Mouse (Mus musculus) megakaryocyte progenitor cell, adult 5-6 weeks (primary cell): ENCODE data around the gene Cd7. TPM values are rescaled to one million over a fixed set of nuclear protein-coding genes. Genes with fewer than 3 reads are reported as not detected.

Source experiments
- ATAC-seq: replicated peaks from 2 replicates; pipeline ENCODE4 v1.8.0; 2016; ENCODE audit warnings: mild to moderate bottlenecking, moderate TSS enrichment, inconsistent platforms; ENCODE audit not compliant: poor library complexity
- total RNA-seq, 2 experiments: library from RNA; stranded (forward) in 1 of 2; stranded (reverse) in 1 of 2; fragments of 157-497, 149-512 nt in 1 of 2; fragments of 200-1000 nt in 1 of 2; gene quantifications; 2 replicates each; pipeline versions ENCODE4 v1.2.3 to v1.2.4; 2015 to 2017

Cd7 gene
- total RNA-seq, 2 experiments from 2014 or later = 0.29 to 0.59 TPM

GRCm38 (mm10) chr11:120993080-120993479 is 46.1 kb downstream of the Cd7 start:
- ATAC-seq = no peak

GRCm38 (mm10) chr11:120991791-120992190 is 47.4 kb downstream of the Cd7 start:
- no peak for ATAC-seq

GRCm38 (mm10) chr11:120990951-120991526 is 48.2 kb downstream of the Cd7 start, which contains the start of gene Csnk1d:
Csnk1d (minus strand) TSS chr11:120991330.
- peak; percentile 74 for ATAC-seq

GRCm38 (mm10) chr11:120990126-120990781 is 49.0 kb downstream of the Cd7 start:
- peak; percentile 36 for ATAC-seq

GRCm38 (mm10) chr11:120989523-120989922 is 49.7 kb downstream of the Cd7 start:
- ATAC-seq = no peak

DNA sequence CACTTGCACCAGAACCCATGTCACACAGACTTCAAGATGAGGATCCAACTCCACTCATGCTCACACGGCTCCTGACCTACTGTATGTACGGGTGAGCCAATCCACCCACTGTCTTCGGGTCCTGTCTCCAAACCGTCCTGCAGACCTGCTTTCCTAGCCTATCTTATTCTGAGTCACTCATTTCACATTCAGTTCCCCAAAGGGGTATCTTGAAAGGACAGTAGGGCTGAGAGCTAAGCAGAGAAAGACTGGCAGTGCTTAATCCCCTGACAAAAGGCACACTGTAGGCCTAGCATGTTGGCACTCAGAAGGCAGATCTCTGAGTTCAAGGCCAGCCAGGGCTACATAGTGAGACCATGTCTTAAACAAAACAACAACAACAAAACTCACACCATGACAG is 50.8 kb downstream of the Cd7 start:
- ATAC-seq = no peak

GRCm38 (mm10) chr11:120987608-120988007 is 51.6 kb downstream of the Cd7 start:
- no peak for ATAC-seq

Other genes starting within 250 kb of the Cd7 start
- gene Dus1l, start 243.0 kb downstream of the Cd7 start, total RNA-seq (2015) = 65.0 and 77.7 TPM in 2 replicates
- gene Dus1l, start 243.0 kb downstream of the Cd7 start, total RNA-seq (2017) = 53.8 and 60.4 TPM in 2 replicates
- 44.3 and 66.8 TPM in 2 replicates for gene Fasn, start 214.9 kb downstream of the Cd7 start, total RNA-seq (2015)
- gene Fasn, start 214.9 kb downstream of the Cd7 start, total RNA-seq (2017) = 32.9 and 36.1 TPM in 2 replicates
- gene Ccdc57, start 106.5 kb downstream of the Cd7 start, total RNA-seq (2015) = 4.5 and 6.4 TPM in 2 replicates
- gene Ccdc57, start 106.5 kb downstream of the Cd7 start, total RNA-seq (2017) = 6.4 and 8.4 TPM in 2 replicates
- gene Slc16a3, start 90.9 kb downstream of the Cd7 start, total RNA-seq (2015) = 4.4 and 5.3 TPM in 2 replicates
- gene Slc16a3, start 90.9 kb downstream of the Cd7 start, total RNA-seq (2017) = 6.0 and 7.5 TPM in 2 replicates
- 51.3 and 64.2 TPM in 2 replicates for gene Csnk1d, start 48.1 kb downstream of the Cd7 start, total RNA-seq (2015)
- 69.8 and 74.2 TPM in 2 replicates for gene Csnk1d, start 48.1 kb downstream of the Cd7 start, total RNA-seq (2017)
- not detected in 2 replicates for gene Sectm1b, start 24.2 kb upstream of the Cd7 start, total RNA-seq (2015)
- gene Sectm1b, start 24.2 kb upstream of the Cd7 start, total RNA-seq (2017) = not detected in 2 replicates
- not detected in 2 replicates for gene Sectm1a, start 41.8 kb upstream of the Cd7 start, total RNA-seq (2015)
- not detected in 2 replicates for gene Sectm1a, start 41.8 kb upstream of the Cd7 start, total RNA-seq (2017)
- gene Tex19.2, start 79.3 kb upstream of the Cd7 start, total RNA-seq (2015) = not detected in 2 replicates
- gene Tex19.2, start 79.3 kb upstream of the Cd7 start, total RNA-seq (2017) = 0.71 TPM in 1 of 2 replicates, not detected in the other
- not detected in 2 replicates for gene Tex19.1, start 106.7 kb upstream of the Cd7 start, total RNA-seq (2015)
- gene Tex19.1, start 106.7 kb upstream of the Cd7 start, total RNA-seq (2017) = not detected in 2 replicates
- not detected in 2 replicates for gene Uts2r, start 120.9 kb upstream of the Cd7 start, total RNA-seq (2015)
- not detected in 2 replicates for gene Uts2r, start 120.9 kb upstream of the Cd7 start, total RNA-seq (2017)
- 2.5 and 3.8 TPM in 2 replicates for gene Hexdc, start 165.0 kb upstream of the Cd7 start, total RNA-seq (2015)
- gene Hexdc, start 165.0 kb upstream of the Cd7 start, total RNA-seq (2017) = 5.7 and 6.3 TPM in 2 replicates
- gene Ogfod3, start 165.3 kb upstream of the Cd7 start, total RNA-seq (2015) = 14.0 and 18.3 TPM in 2 replicates
- gene Ogfod3, start 165.3 kb upstream of the Cd7 start, total RNA-seq (2017) = 5.6 and 7.4 TPM in 2 replicates
- gene Cybc1, start 189.9 kb upstream of the Cd7 start, total RNA-seq (2015) = 39.6 and 42.2 TPM in 2 replicates
- gene Cybc1, start 189.9 kb upstream of the Cd7 start, total RNA-seq (2017) = 34.5 and 40.0 TPM in 2 replicates
- 11.3 and 11.9 TPM in 2 replicates for gene Narf, start 197.8 kb upstream of the Cd7 start, total RNA-seq (2015)
- 21.0 and 23.9 TPM in 2 replicates for gene Narf, start 197.8 kb upstream of the Cd7 start, total RNA-seq (2017)
- 24.8 and 28.9 TPM in 2 replicates for gene Foxk2, start 220.6 kb upstream of the Cd7 start, total RNA-seq (2015)
- gene Foxk2, start 220.6 kb upstream of the Cd7 start, total RNA-seq (2017) = 20.9 and 23.1 TPM in 2 replicates